Mouse (Mus musculus) heart, adult 2 months (tissue): ENCODE data around the gene 9130023H24Rik.

Source experiments
- CTCF ChIP-seq: fragments of 200-600 bp; IDR thresholded peaks from 2 replicates; pipeline ENCODE4 v1.8.1; 2022; ENCODE audit warnings: antibody characterized with exemption, mild to moderate bottlenecking, moderate library complexity
- POLR2A ChIP-seq: fragments of 200-500 bp; IDR thresholded peaks from 2 replicates; pipeline ENCODE4 v1.6.1; 2011; ENCODE audit warnings: mild to moderate bottlenecking, low read depth, low read length, control low read depth; ENCODE audit not compliant: insufficient read depth

DNA sequence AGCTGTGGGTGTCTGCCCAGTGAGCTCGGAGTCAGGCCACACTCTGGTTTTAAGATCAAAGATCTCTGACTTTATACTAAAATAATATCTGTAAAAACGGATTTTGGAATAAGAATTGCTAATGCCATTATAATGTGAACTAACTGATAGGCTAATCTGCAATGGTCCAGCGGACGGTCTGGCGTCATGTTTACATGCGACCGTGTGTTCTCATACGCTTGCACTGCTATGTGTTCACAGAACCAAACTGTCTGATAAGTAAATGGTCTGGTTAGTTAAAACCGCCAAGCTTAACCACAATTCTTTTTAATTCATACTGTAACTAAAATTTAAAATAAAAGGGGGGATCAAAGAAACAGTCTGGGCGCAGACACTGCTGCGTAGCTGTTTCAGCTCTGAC is 43.9 kb upstream of the 9130023H24Rik start:
- TF ChIP-seq POLR2A (no peak), CTCF (no peak)
